ENCODE assay signal across 8 mouse cellular contexts in genomic region chr10:99339291-99339912, GRCm38 (mm10).
A peak's percentile ranks its signal among the peaks of the same experiment; 100 is the strongest.
DNase-seq lines count a peak whose midpoint lies in the region.

No protein-coding gene starts in this region.

- peak; percentile 63 to 78 for DNase-seq in CD8-positive naive resting alpha-beta T cell, adult 2 months (ENCODE audit: low read depth in 2 of 2, low spot score in 2 of 2)
- DNase-seq in cerebellum, postnatal 36 days: peak; percentile 35 to 62
- DNase-seq in heart, adult 8-10 months (ENCODE audit: low spot score): peak; percentile 73
- DNase-seq in layer of hippocampus, adult 11-12 months (ENCODE audit: low spot score): peak; percentile 78
- DNase-seq in left cerebral cortex, adult 8-10 months (ENCODE audit: low spot score in 2 of 2): peak; percentile 81 to 90
- peak; percentile 54 to 83 for DNase-seq in monocyte, adult 2 months (ENCODE audit: low read depth in 1 of 2, low spot score in 2 of 2)
- DNase-seq in spleen, postnatal 14 days (ENCODE audit: low spot score in 2 of 2): peak; percentile 55 to 73
- peak; percentile 95 for DNase-seq in urinary bladder, adult 2 months (ENCODE audit: low spot score)

Comparison
In these comparisons a context has a peak if more than half of its experiments do, and no peak if none do; other contexts are left out.
1. Peak in every context shown above with its lines: DNase-seq.